Mouse (Mus musculus) forebrain, embryonic 12.5 days (tissue): ENCODE data around the gene 5730596B20Rik. TPM values are rescaled to one million over a fixed set of nuclear protein-coding genes. Genes with fewer than 3 reads are reported as not detected.
A peak's percentile ranks its signal among the peaks of the same experiment; 100 is the strongest.

Experiments used
- ATAC-seq: fragments of 200-750 bp; cut with Nextera tagmentation; 2 replicates; pipeline ENCODE4 v1.8.0; 2017; ENCODE audit warnings: moderate TSS enrichment; ENCODE audit not compliant: low FRiP score
- H3K27ac ChIP-seq: fragments of 300-500 bp; sonication (generic); 2 replicates; pipeline ENCODE4 v1.5.1; 2016; ENCODE audit warnings: mild to moderate bottlenecking
- H3K27me3 ChIP-seq: fragments of 300-500 bp; sonication (generic); 2 replicates; pipeline ENCODE4 v1.6.1; 2016; ENCODE audit warnings: mild to moderate bottlenecking
- H3K36me3 ChIP-seq: fragments of 300-500 bp; sonication (generic); replicated peaks from 2 replicates; pipeline ENCODE4 v1.6.1; 2016; ENCODE audit warnings: mild to moderate bottlenecking
- H3K4me1 ChIP-seq: fragments of 300-500 bp; sonication (generic); 2 replicates; pipeline ENCODE4 v1.6.1; 2016
- H3K4me2 ChIP-seq: fragments of 300-500 bp; sonication (generic); 2 replicates; pipeline ENCODE4 v1.6.1; 2016; ENCODE audit warnings: mild to moderate bottlenecking, moderate library complexity
- H3K4me3 ChIP-seq: fragments of 300-500 bp; sonication (generic); replicated peaks from 2 replicates; pipeline ENCODE4 v1.5.1; 2016; ENCODE audit warnings: mild to moderate bottlenecking
- H3K9ac ChIP-seq: fragments of 300-500 bp; sonication (generic); 2 replicates; pipeline ENCODE4 v1.6.1; 2016; ENCODE audit warnings: mild to moderate bottlenecking
- H3K9me3 ChIP-seq: fragments of 300-500 bp; sonication (generic); 2 replicates; pipeline ENCODE4 v1.6.1; 2016
- WGBS: fragments of 180-500 bp; shearing (Covaris S2); methylation state at CpG from one replicate; pipeline ENCODE4 v1.1.7; 2016; 5-methylcytosine and 5-hydroxymethylcytosine counted together
- polyA plus RNA-seq: library from polyadenylated mRNA; unstranded; fragments of >200 nt; fragmentation: Nextera tagmentation; extraction: Ambion mirVana; gene quantifications from 2 replicates; pipeline ENCODE4 v1.2.1, GENCODE M21; 2016

Gene 5730596B20Rik
- polyA plus RNA-seq, 1 experiment from 2014 or later = not detected

- H3K9me3 ChIP-seq = no peaks in the 10 kb centered on the region
- H3K27ac ChIP-seq = no peak overlapping the region
- peaks cover 100% of the 10 kb centered on the region for H3K27me3 ChIP-seq
- H3K4me3 ChIP-seq = no peak overlapping the region
- WGBS = 4% methylated on average over 1 of the region's 1 CpGs
- no peak for ATAC-seq
- no peak overlapping the region for H3K9ac ChIP-seq
- H3K4me1 ChIP-seq = no peaks in the 10 kb centered on the region
- H3K4me2 ChIP-seq = no peak overlapping the region
- H3K36me3 ChIP-seq = no peaks in the 10 kb centered on the region
Measured at GRCm38 (mm10) chr6:52182793-52183192, 5.5 kb downstream of the 5730596B20Rik start.

GRCm38 (mm10) chr6:52183311-52184080 is 6.2 kb downstream of the 5730596B20Rik start:
- Histone ChIP-seq H3K9ac (no peak overlapping the region), H3K4me1 (no peaks in the 10 kb centered on the region), H3K4me2 (no peak overlapping the region), H3K4me3 (no peak overlapping the region), H3K27me3 (peaks cover 100% of the 10 kb centered on the region), H3K27ac (no peak overlapping the region), H3K9me3 (no peaks in the 10 kb centered on the region), H3K36me3 (no peaks in the 10 kb centered on the region)
- ATAC-seq = no peak
- 8% methylated on average over 10 of the region's 10 CpGs for WGBS

DNA sequence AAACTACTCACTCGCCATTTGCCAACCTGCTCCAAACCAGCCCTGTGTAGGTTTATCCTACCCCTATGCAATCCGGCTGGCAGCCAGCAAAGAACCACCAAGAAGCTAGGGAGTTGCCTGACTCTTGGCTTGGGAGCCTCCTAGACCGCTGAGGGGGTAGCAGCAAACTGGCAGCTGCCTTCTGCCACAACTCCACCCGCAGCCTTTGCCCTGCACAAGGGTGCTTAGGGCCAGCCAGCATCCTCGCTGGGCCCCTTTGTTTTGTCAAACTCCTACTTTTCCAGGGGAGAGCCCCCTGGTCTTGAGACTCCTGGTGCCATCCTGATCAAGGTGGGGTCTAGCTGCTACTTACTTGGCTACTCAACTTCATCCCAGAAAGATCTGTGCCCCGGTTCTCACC is 7.4 kb downstream of the 5730596B20Rik start:
- Histone ChIP-seq H3K9ac (no peak overlapping the region), H3K4me1 (no peaks in the 10 kb centered on the region), H3K4me3 (no peak overlapping the region), H3K4me2 (no peak overlapping the region), H3K36me3 (no peaks in the 10 kb centered on the region), H3K9me3 (no peaks in the 10 kb centered on the region), H3K27ac (no peak overlapping the region), H3K27me3 (peaks cover 100% of the 10 kb centered on the region)
- ATAC-seq = no peak
- WGBS = 4% methylated on average over 6 of the region's 6 CpGs

DNA sequence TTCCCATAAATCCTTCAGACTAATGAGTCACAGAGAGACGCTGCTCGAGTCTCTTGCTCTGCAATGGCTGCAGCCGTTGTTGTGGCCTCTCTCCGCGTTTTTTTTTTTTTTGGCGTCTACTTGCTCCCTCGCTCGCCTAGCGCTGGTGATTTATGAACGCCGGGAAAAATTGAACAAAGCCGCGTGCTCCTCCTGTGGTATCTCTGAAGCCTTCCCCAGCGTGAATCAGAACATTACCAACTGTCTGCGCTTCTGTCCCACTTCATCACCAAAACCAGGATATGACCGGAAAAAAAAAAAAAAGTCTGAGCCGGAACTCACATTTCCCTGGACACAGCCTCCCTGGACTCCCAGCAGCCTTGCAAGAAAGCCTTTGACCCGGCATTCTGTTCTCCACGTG is 7.9 kb downstream of the 5730596B20Rik start:
- Histone ChIP-seq H3K36me3 (no peaks in the 10 kb centered on the region), H3K9ac (no peak overlapping the region), H3K4me3 (no peak overlapping the region), H3K27ac (no peak overlapping the region), H3K4me1 (no peaks in the 10 kb centered on the region), H3K9me3 (no peaks in the 10 kb centered on the region), H3K4me2 (no peak overlapping the region), H3K27me3 (peaks cover 100% of the 10 kb centered on the region)
- WGBS = 2% methylated on average over 19 of the region's 19 CpGs
- ATAC-seq = no peak

DNA sequence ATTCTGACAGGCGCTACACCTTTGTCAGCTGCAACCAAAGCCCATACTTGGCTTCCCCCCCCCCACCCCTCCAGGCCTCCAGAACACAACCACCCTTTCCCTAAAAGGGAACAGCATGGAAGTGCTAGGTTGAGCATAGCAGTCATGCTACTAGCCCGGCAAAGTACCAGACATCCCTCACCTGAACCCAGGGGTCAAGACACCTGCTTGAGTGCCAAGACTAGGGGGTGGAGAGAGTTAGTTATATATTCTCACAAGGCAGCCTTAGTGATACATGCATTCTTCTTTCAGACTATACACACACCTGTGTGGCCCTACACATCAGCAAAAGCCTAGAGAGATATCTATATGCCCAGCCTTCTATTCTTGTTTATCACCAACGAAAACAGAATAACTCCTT is 8.5 kb downstream of the 5730596B20Rik start:
- Histone ChIP-seq H3K9me3 (no peaks in the 10 kb centered on the region), H3K4me2 (no peak overlapping the region), H3K27me3 (peaks cover 100% of the 10 kb centered on the region), H3K27ac (no peak overlapping the region), H3K9ac (no peak overlapping the region), H3K36me3 (no peaks in the 10 kb centered on the region), H3K4me3 (no peak overlapping the region), H3K4me1 (no peaks in the 10 kb centered on the region)
- no peak for ATAC-seq
- WGBS = 13% methylated on average over 3 of the region's 3 CpGs

GRCm38 (mm10) chr6:52186500-52186899 is 9.2 kb downstream of the 5730596B20Rik start:
- no peak overlapping the region for H3K4me2 ChIP-seq
- 0% methylated on average over 1 of the region's 1 CpGs for WGBS

GRCm38 (mm10) chr6:52189172-52189591 is 11.9 kb downstream of the 5730596B20Rik start:
- H3K9me3 ChIP-seq = no peaks in the 10 kb centered on the region
- no peaks in the 10 kb centered on the region for H3K36me3 ChIP-seq
- H3K4me2 ChIP-seq = no peak overlapping the region
- H3K27ac ChIP-seq = no peak overlapping the region
- 9% methylated on average over 5 of the region's 5 CpGs for WGBS
- no peak overlapping the region for H3K4me3 ChIP-seq
- no peak overlapping the region for H3K9ac ChIP-seq
- peaks cover 99% of the 10 kb centered on the region for H3K27me3 ChIP-seq
- no peak for ATAC-seq
- peaks cover 11% of the 10 kb centered on the region for H3K4me1 ChIP-seq

More at GRCm38 (mm10) chr6:52186500-52186899, 9.2 kb downstream of the 5730596B20Rik start:
- Histone ChIP-seq H3K9me3 (no peaks in the 10 kb centered on the region), H3K27ac (no peak overlapping the region), H3K4me1 (peaks cover 6% of the 10 kb centered on the region), H3K27me3 (peaks cover 100% of the 10 kb centered on the region), H3K4me3 (no peak overlapping the region), H3K36me3 (no peaks in the 10 kb centered on the region), H3K9ac (no peak overlapping the region)
- no peak for ATAC-seq

DNA sequence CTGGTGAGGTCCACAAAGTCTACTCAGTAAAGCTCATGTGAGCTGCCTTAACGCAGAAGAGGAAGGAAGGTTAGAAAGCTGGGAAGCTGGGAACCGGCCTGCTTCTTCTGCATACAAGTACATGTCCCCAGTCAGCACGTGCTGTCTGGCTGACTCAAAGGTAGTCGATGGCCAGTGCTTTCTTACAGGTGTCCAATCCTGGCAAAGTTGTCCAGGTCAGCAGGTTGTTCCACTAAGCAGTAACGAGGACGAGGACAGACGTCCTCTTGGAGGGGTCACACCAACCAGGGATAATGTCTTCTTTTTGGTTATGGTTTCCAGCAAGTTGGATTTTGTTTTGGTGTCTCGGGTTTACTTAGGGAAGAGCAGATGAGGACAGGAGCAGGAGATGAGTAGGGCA is 12.6 kb downstream of the 5730596B20Rik start:
- Histone ChIP-seq H3K27me3 (peaks cover 99% of the 10 kb centered on the region), H3K4me2 (no peak overlapping the region), H3K36me3 (no peaks in the 10 kb centered on the region), H3K4me3 (no peak overlapping the region), H3K27ac (no peak overlapping the region), H3K9me3 (no peaks in the 10 kb centered on the region), H3K9ac (no peak overlapping the region), H3K4me1 (peaks cover 11% of the 10 kb centered on the region)
- ATAC-seq = no peak
- WGBS = 3% methylated on average over 8 of the region's 8 CpGs

DNA sequence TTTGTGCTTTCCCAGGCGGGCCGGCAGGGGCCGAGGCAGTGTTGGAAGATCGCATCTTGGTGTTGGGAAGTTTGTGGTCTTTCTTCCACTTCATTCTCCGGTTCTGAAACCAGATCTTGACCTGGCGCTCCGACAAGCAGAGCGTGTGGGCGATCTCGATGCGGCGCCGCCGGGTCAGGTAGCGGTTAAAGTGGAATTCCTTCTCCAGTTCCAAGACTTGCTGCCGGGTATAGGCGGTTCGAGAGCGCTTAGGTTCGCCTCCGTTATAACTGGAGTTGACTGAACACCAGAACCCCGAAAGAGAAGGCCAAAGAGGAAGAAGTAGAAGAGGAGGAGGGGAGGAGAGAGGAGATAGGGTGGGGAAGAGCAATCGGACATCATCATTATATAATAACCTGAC is 13.1 kb downstream of the 5730596B20Rik start:
- no peaks in the 10 kb centered on the region for H3K36me3 ChIP-seq
- H3K27ac ChIP-seq = no peak overlapping the region
- H3K9me3 ChIP-seq = no peaks in the 10 kb centered on the region
- H3K4me1 ChIP-seq = peaks cover 11% of the 10 kb centered on the region
- ATAC-seq = no peak
- no peak overlapping the region for H3K9ac ChIP-seq
- no peak overlapping the region for H3K4me2 ChIP-seq
- under 1% methylated on average over 23 of the region's 23 CpGs for WGBS
- peaks cover 98% of the 10 kb centered on the region for H3K27me3 ChIP-seq
- no peak overlapping the region for H3K4me3 ChIP-seq

GRCm38 (mm10) chr6:52190906-52191810 is 13.9 kb downstream of the 5730596B20Rik start, which contains the start of gene Hoxa4:
Hoxa4 (minus strand) TSS chr6:52191753.
- peak within 1 kb of the TSS; percentile 33; the same call in 1 of the 2 replicates for H3K9ac ChIP-seq
- peak within 1 kb of the TSS; percentile 57 for H3K4me2 ChIP-seq
- 1% methylated on average over 86 of the region's 102 CpGs for WGBS
- H3K9me3 ChIP-seq = no peaks in the 10 kb centered on the region
- peak within 1 kb of the TSS; percentile 40 for H3K4me3 ChIP-seq
- H3K27me3 ChIP-seq = peaks cover 98% of the 10 kb centered on the region
- no peak for ATAC-seq
- H3K36me3 ChIP-seq = no peaks in the 10 kb centered on the region
- no peak within 1 kb of the TSS for H3K27ac ChIP-seq
- peaks cover 11% of the 10 kb centered on the region for H3K4me1 ChIP-seq

DNA sequence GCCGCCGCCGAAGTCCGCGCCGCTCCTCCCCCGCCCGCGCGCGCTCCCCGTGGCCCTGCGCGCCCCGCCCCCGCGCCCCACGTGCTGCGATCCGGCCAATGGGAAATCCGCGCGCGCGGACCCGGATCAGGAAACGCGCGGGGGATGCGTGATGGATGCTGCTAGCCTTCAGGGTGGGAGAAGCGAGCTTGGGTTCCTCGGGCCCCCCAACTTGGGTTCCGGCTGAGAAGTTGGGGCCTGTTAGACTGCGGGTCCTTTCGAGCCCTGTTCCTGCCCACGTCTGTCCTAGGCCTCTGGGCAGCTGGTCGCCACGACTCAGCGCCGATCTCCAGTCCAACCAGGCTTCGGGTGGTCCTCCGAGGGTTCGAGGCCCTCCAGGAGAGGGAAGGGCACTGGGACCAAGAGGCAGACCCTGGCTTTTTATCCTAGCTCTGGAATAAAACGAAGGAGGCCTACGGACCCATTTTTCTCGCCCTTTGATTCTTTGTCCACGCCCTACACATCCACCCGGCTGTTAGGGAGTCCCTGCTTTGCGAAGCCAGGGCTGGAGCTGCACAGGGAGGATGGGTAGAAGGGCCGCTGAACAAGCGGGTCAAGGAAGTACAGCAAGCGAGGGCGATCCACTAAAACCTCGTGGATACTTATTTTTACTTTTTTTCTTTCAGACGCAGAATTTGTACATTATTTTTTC is 14.7 kb downstream of the 5730596B20Rik start:
- Histone ChIP-seq H3K4me3 (peak overlapping the region; percentile 40), H3K4me2 (peak overlapping the region; percentile 57), H3K9ac (peak overlapping the region; percentile 33; the same call in 1 of the 2 replicates), H3K27ac (no peak overlapping the region), H3K27me3 (peaks cover 98% of the 10 kb centered on the region), H3K4me1 (peaks cover 11% of the 10 kb centered on the region), H3K9me3 (no peaks in the 10 kb centered on the region), H3K36me3 (no peaks in the 10 kb centered on the region)
- WGBS = 2% methylated on average over 45 of the region's 55 CpGs
- peak; percentile 57; the same call in 1 of the 2 replicates for ATAC-seq

- Histone ChIP-seq H3K36me3 (no peaks in the 10 kb centered on the region), H3K27ac (no peak overlapping the region), H3K4me2 (no peak overlapping the region), H3K4me1 (peaks cover 11% of the 10 kb centered on the region), H3K9ac (no peak overlapping the region), H3K9me3 (no peaks in the 10 kb centered on the region), H3K4me3 (no peak overlapping the region), H3K27me3 (peaks cover 98% of the 10 kb centered on the region)
- 2% methylated on average over 10 of the region's 10 CpGs for WGBS
- no peak for ATAC-seq
Measured at GRCm38 (mm10) chr6:52194690-52195089, 17.4 kb downstream of the 5730596B20Rik start.
